Mouse (Mus musculus): ENCODE measurements around the gene Cdk4.

- no peak for TF ChIP-seq POLR2A (IDR thresholded peaks at IDR 0.05; ENCODE audit: low read depth, low read length)
- peak; percentile 98 for TF ChIP-seq CTCF (IDR thresholded peaks at IDR 0.05; ENCODE audit: borderline replicate concordance, insufficient read depth, low read length)
Measured at GRCm38 (mm10) chr10:127058161-127058560, 5.2 kb upstream of the Cdk4 start.
